Mouse (Mus musculus): ENCODE results near the gene Gtf3c2. TPM values are rescaled to one million over a fixed set of nuclear protein-coding genes. Genes with fewer than 3 reads are reported as not detected.

Gtf3c2 gene
- polyA plus RNA-seq, 1 experiment from 2014 or later, result 46.1 TPM

DNA sequence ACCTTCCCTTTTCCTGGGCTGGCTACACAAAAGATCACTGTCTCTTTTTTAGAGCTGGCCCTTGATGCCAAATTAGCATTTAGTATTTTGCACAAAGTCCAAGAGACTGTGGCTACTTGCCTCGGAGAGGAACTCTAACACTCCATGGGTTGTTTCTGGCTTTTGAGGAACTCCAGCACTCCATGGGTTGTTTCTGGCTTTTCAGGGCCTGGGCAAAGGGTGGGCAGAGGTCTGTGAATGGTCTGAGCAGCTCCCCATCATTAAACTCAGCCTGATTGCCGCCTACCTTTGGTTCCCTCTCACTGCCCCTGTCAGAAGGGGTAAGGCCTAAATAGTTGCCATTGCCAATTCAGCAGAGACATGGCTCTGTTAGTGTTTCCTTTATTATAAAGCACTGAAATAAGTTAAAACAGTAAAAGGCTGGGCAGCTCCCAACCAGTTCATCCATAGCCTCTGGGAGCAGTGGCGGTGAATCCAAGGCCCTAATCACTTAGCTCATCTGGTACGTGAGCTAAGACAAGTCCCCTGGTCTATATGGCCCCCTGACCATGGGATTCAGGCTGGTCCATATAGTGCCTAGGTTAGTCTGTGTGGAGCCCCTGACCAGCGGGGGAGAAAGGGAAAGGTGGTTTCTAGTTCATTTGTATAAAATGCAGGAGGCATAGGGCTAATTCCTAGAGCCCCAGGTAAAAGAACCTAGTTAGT is 18.8 kb upstream of the Gtf3c2 start:
- no peak for DNase-seq (ENCODE audit: low spot score)

GRCm38 (mm10) chr5:31198170-31198569 is 18.2 kb upstream of the Gtf3c2 start:
- DNase-seq (ENCODE audit: low spot score), result no peak

DNA sequence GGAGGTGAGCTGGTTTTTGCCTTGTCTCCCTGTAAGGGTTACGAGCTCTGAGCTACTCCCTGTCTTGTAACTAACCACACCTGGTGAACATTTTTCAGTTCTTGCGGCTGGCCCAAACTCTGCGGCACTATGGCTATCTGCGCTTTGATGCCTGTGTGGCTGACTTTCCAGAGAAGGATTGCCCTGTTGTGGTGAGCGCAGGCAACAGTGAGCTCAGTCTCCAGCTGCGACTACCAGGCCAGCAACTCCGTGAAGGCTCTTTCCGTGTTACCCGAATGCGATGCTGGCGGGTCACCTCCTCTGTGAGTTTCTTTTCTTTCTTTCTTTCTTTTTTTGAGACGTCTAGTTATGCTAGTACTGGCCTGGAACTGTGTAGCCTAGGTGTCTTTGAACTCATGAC is 17.1 kb upstream of the Gtf3c2 start:
- DNase-seq (ENCODE audit: low spot score), result no peak

DNA sequence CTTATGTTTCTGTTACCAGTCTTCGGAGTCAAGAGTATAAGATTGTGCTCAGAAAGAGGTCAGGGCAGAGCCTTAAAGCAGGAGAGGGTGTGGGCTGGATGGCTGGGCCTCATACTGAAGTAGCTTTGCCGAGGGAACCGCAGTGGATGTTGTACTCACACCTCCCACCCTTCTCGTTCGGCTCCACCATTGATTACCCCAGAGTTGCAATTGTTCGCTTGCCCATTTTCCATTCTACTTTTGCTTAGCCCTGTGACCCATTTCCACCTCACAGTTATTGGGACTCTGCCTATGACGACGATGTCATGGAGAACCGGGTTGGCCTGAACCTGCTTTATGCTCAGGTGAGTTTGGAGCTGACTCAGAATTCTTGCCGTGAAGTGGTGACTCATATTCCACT is 16.3 kb upstream of the Gtf3c2 start:
- no peak for DNase-seq (ENCODE audit: low spot score)

DNA sequence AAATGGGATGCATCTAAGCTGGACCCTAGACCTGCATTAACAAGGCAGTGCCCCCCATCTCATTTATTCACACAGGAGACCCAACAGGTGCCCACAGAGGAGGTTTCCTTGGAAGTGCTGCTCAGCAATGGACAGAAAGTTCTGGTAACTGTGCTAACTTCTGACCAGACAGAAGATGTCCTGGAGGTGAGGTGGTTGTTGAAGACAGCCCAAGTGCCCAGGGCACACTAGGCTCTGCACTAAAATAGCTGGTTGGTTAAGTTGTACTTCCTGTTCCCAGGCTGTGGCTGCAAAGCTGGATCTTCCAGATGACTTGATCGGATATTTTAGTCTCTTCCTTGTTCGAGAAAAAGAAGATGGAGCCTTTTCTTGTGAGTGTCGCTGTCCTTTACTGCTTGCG is 15.7 kb upstream of the Gtf3c2 start:
- no peak for DNase-seq (ENCODE audit: low spot score)

GRCm38 (mm10) chr5:31194486-31195485 is 14.8 kb upstream of the Gtf3c2 start:
- no peak for DNase-seq (ENCODE audit: low spot score)

- DNase-seq (ENCODE audit: low spot score), result no peak
Measured at GRCm38 (mm10) chr5:31193631-31194281, 13.8 kb upstream of the Gtf3c2 start.

GRCm38 (mm10) chr5:31192939-31193630 is 13.1 kb upstream of the Gtf3c2 start, which contains the start of the genes Snx17 and Eif2b4:
Snx17 (plus strand) TSS chr5:31193227.
Eif2b4 (minus strand) TSS chr5:31193430.
- DNase-seq (ENCODE audit: low spot score), result peak; percentile 99

DNA sequence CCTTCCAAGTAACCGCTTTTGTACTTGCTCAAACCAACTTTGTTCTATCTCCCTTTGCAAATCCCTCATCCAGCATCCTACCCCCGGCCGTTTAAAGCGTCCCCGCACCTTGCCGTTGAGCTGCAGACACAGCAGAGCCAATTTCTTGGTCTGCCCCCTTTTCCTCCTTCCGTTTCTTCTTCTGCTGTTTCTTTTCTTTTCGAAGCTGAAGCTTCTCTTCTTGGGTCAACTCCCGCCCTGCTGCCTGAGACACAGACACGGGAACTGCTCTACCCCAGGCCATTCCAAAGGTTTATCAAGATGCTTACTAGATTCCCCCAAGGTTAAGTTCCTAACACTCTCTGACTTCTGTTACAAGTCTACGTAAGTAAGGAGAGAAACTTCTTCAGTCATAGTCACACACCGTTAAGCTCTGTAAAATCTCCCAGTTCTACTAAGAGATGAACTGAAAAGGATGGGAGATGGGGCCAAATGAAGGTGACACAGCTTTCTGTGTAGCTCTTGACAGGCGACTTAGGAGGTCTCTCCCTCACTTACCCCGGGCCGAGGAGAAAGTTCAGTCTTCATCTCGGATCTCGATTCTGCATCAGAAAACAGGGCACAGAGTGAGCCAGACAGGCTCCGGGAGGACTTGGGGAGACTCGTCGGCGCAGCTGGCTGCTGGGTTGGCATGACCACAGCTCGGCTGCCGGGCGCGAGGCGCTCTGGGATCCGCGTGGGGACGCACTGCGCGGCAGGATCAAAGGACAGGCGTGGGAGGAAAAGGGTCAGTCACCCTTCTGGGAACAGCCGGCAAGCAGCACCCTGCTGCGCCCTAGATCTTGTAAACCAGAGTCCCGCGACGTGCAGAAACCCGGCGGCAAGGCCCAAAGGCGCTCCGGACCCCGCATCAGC is 12.3 kb upstream of the Gtf3c2 start:
- no peak for DNase-seq (ENCODE audit: low spot score)

DNA sequence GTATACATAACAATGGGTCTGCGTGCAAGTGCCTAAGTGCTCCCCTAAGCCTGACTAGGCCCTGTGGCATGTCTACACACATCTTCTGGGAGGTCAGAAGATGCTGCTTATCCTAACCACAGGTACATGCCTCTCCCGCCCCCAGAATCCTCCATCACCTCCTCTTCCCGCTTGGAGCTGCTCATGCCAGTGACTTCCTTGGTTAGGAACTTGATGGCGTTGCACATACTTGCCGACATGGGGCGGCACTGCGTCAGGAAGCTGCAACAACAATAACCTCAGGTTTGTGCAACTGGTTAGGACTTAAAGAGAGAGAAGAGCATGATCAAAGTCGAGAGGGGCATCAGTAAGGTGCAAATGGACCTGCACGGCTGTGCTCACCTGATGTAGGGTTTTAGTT is 10.3 kb upstream of the Gtf3c2 start:
- DNase-seq (ENCODE audit: low spot score), result no peak

DNA sequence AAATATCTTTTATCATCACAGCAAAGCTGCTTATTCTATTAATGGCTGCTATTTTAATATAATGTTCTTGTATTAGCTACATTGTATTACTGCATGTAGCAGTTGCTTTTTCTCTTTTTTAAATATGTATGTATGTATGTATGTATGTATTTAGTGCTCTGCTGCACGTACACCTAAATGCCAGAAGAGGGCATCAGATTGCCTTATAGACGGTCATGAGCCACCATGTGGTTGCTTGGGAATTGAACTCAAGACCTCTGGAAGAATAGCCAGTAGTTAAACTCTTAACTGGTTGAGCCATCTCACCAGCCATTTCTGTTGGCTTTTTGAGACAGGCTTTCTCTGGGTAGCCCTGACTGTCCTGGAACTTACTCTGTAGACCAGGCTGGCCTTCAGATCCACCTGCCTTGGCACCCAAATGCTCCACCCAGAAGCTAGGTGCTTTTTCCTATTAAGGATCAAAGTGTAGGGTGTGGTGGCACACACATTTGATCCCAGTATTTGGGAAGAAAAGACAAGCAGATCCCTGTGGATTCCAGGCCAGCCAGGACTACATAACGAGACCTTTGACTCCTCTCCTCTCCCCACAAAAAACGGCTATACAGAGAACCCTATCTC is 8.4 kb upstream of the Gtf3c2 start:
- peak; percentile 48 for DNase-seq (ENCODE audit: low spot score)

GRCm38 (mm10) chr5:31183678-31184077 is 3.7 kb upstream of the Gtf3c2 start:
- DNase-seq (ENCODE audit: low spot score), result no peak

DNA sequence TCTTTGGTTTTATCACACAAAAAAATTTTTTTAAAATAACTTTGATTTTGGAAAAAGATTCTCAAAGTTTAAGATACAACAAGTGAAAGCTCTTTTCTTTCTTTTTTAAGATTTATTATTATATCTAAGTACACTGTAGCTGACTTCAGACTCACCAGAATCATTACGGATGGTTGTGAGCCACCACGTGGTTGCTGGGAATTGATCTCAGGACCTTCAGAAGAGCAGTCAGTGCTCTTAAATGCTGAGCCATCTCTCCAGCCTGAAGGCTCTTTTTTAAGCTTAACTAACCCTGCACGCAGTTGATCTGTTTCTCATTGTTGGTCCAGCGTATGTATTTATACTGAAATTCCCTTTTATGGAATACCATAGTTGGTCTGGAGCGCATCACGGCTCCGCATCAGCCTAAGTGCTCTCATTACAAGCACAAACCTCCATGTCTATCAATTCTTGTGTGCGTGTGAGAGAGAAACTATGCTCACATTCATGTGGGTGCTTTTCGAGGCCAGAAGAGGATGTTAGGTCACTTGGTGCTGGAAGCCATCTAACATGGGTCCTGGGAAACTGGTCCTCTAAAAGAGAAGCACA is 1.3 kb upstream of the Gtf3c2 start:
- no peak for DNase-seq (ENCODE audit: low spot score)

GRCm38 (mm10) chr5:31179301-31179765 is 611 bp downstream of the Gtf3c2 start:
- no peak for DNase-seq (ENCODE audit: low spot score)

GRCm38 (mm10) chr5:31168630-31169029 is 11.3 kb downstream of the Gtf3c2 start:
- no peak for DNase-seq (ENCODE audit: low spot score)

GRCm38 (mm10) chr5:31164878-31165277 is 15.1 kb downstream of the Gtf3c2 start:
- DNase-seq (ENCODE audit: low spot score), result no peak

DNA sequence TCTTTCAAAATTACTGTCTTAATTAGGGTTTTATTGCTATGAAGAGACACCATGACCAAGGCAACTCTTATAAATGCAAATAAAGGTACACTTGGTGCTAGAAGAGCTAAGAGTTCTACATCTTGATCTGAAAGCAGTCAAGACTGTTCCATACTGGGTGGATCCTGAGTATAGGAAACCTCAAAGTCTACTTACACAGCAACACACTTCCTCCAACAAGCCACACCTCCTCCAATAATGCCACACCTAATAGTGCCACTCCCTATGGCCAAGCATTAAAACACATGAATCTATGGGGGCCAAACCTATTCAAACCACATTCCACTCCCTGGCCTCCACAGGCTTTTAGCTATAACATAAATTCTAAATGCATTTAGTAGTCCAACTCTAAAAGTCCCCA is 17.5 kb downstream of the Gtf3c2 start:
- DNase-seq (ENCODE audit: low spot score), result no peak

- peak; percentile 77 for DNase-seq (ENCODE audit: low spot score)
Measured at GRCm38 (mm10) chr5:31154152-31154553, 25.8 kb downstream of the Gtf3c2 start, which contains the start of gene Mpv17. Mpv17 (minus strand) TSS chr5:31154251.

Data from thymus, postnatal 0 days (tissue).